ENCODE assay signal across 13 mouse cellular contexts in the genomic region with DNA sequence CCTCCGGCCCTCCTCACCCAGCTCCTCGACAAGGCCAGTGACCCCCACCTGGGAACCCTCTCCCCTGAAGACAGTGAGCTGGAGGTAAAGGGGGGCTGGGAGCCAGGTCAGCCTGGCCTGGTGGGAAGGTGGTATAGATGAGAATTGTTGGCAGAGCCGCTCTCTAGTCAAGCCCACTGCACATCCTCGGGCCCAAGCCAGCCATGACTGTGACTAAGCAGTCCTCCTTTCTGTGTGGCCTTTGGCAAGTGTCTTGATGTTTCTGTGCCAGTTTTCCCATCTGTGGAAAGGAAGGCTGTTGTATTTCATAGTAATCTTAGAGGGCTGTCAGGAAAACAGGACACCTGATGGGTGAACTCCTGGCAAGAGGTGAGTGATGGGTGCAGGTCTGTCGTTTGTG.
"Had no signal": no experiment of that assay in that cellular context is flagged by ENCODE, and none has a peak within 500 bp of the region (broad histone marks: within the 10 kb centered on the region; RNA-seq: fewer than 3 reads in every experiment).

No protein-coding gene starts in this region.

- DNase-seq: kidney, postnatal 14 days; left cerebral cortex, postnatal 4 days; lung, embryonic 14.5 days; lung, postnatal 14 days; retina, postnatal 1 day; right cerebral cortex, postnatal 4 days; spleen, adult 18-20 months had no signal

- H3K9ac ChIP-seq: lung, embryonic 14.5 days; midbrain, embryonic 15.5 days; neural tube, embryonic 13.5 days had no signal

- H3K4me3 ChIP-seq: limb, embryonic 13.5 days; megakaryocyte, embryonic 14.5 days; midbrain, embryonic 15.5 days; neural tube, embryonic 13.5 days had no signal

- ATAC-seq: midbrain, embryonic 15.5 days had no signal

- H3K27me3 ChIP-seq: limb, embryonic 13.5 days; neural tube, embryonic 13.5 days had no signal

- H3K4me2 ChIP-seq: limb, embryonic 13.5 days; lung, embryonic 14.5 days; midbrain, embryonic 11.5 days; midbrain, embryonic 15.5 days; neural tube, embryonic 13.5 days had no signal

- H3K27ac ChIP-seq: limb, embryonic 13.5 days; macrophage; midbrain, embryonic 15.5 days; neural tube, embryonic 13.5 days had no signal

- H3K9me3 ChIP-seq: limb, embryonic 13.5 days; megakaryocyte, embryonic 14.5 days; midbrain, embryonic 15.5 days; neural tube, embryonic 13.5 days had no signal
